In genomic region chr17:29696940-29697339, GRCm38 (mm10) we compare ENCODE assay signal across 28 mouse cellular contexts. TPM values are rescaled to one million over a fixed set of nuclear protein-coding genes. Genes with fewer than 3 reads are reported as not detected.
A peak's percentile ranks its signal among the peaks of the same experiment; 100 is the strongest.
DNase-seq lines count a peak whose midpoint lies in the region; ATAC-seq and TF ChIP-seq lines count a peak whose summit lies in the region.
"Had no signal": no experiment of that assay in that cellular context is flagged by ENCODE, and none has a peak within 500 bp of the region (broad histone marks: within the 10 kb centered on the region; RNA-seq: fewer than 3 reads in every experiment).

No protein-coding gene starts in this region.

- no peak overlapping the region for H3K4me3 ChIP-seq in intestine, postnatal 0 days (ENCODE audit: low read depth, low read length)
- H3K4me3 ChIP-seq: embryonic facial prominence, embryonic 13.5 days; embryonic facial prominence, embryonic 15.5 days; erythroblast, embryonic 14.5 days; forebrain, embryonic 13.5 days; forebrain, embryonic 15.5 days had no signal

- H3K9ac ChIP-seq in intestine, postnatal 0 days (ENCODE audit: low read depth, low read length), result no peak overlapping the region
- H3K9ac ChIP-seq: embryonic facial prominence, embryonic 13.5 days; embryonic facial prominence, embryonic 15.5 days; forebrain, embryonic 13.5 days; forebrain, embryonic 15.5 days had no signal

- no peaks in the 10 kb centered on the region for H3K9me3 ChIP-seq in intestine, postnatal 0 days (ENCODE audit: control insufficient read depth)
- H3K9me3 ChIP-seq: embryonic facial prominence, embryonic 13.5 days; embryonic facial prominence, embryonic 15.5 days; forebrain, embryonic 13.5 days; forebrain, embryonic 15.5 days; G1E had no signal

- peak; percentile 65 for DNase-seq in gastrocnemius, adult 18-20 months (ENCODE audit: low spot score)
- DNase-seq in gastrocnemius, postnatal 10 days, result no peak
- DNase-seq in fat pad, adult 2 months (ENCODE audit: extremely low read depth, low read depth, low spot score), result peak; percentile 45
- peak; percentile 59 for DNase-seq in gastrocnemius, postnatal 14 days
- DNase-seq in gastrocnemius, postnatal 36 days, result peak; percentile 37 to 39
- DNase-seq in retina, embryonic 14.5 days (ENCODE audit: low spot score), result no peak
- no peak for DNase-seq in kidney, adult 9 months
- DNase-seq: adrenal gland, adult 8-10 months; adrenal gland, postnatal 14 days; adrenal gland, postnatal 36 days; B cell, adult 2 months; cerebellum, adult 11-12 months; cerebellum, adult 2 months; cerebellum, adult 9-11 months; cerebellum, postnatal 14 days; cerebellum, postnatal 36 days; embryo, embryonic 11 days had no signal

- WGBS in intestine, postnatal 0 days, result 98% methylated on average over 8 of the region's 8 CpGs

- TF ChIP-seq CTCF in intestine, postnatal 0 days (IDR thresholded peaks at IDR 0.05; ENCODE audit: low read depth), result no peak

- intact Hi-C loops in gastrocnemius, postnatal 14 days (cut with DNase I; ENCODE audit: low total_unique reads), result no loop called here
- intact Hi-C loops in gastrocnemius, postnatal 36 days (cut with DNase I), result no loop called here

- peaks cover 83% of the 10 kb centered on the region for H3K36me3 ChIP-seq in intestine, postnatal 0 days (ENCODE audit: control insufficient read depth, insufficient read depth)

- no peak overlapping the region for H3K4me2 ChIP-seq in intestine, postnatal 0 days (replicated peaks; ENCODE audit: low read depth)
- H3K4me2 ChIP-seq: embryonic facial prominence, embryonic 13.5 days; embryonic facial prominence, embryonic 15.5 days; forebrain, embryonic 13.5 days; forebrain, embryonic 15.5 days had no signal

- H3K27ac ChIP-seq in intestine, postnatal 0 days (ENCODE audit: low read depth, low read length), result no peak overlapping the region
- H3K27ac ChIP-seq: embryonic facial prominence, embryonic 13.5 days; embryonic facial prominence, embryonic 15.5 days; forebrain, embryonic 13.5 days; forebrain, embryonic 15.5 days had no signal

- ATAC-seq in intestine, postnatal 0 days, result no peak
- ATAC-seq: activated CD4-positive, CD25-positive, alpha-beta regulatory T cell, adult 4 months; CD4-positive, CD25-positive, alpha-beta regulatory T cell, adult 4 months; forebrain, embryonic 13.5 days; forebrain, embryonic 15.5 days; Patski had no signal

- H3K27me3 ChIP-seq in intestine, postnatal 0 days (replicated peaks; ENCODE audit: control insufficient read depth, insufficient read depth, low read length), result no peaks in the 10 kb centered on the region
- H3K27me3 ChIP-seq: CH12.LX; embryonic facial prominence, embryonic 13.5 days; embryonic facial prominence, embryonic 15.5 days; forebrain, embryonic 13.5 days; forebrain, embryonic 15.5 days; Patski had no signal

- H3K4me1 ChIP-seq in intestine, postnatal 0 days (replicated peaks; ENCODE audit: control insufficient read depth, insufficient read depth, low read length), result no peaks in the 10 kb centered on the region
- H3K4me1 ChIP-seq: embryonic facial prominence, embryonic 13.5 days; embryonic facial prominence, embryonic 15.5 days; forebrain, embryonic 15.5 days had no signal

RNA-seq across cellular contexts. Expression of gene Ccdc167, which starts 19.9 kb away (rescaled TPM):
- 1 to 10 TPM; 5.9 to 6.3 TPM for total RNA-seq in gastrocnemius, adult 18-20 months (2021)
- total RNA-seq in gastrocnemius, postnatal 10 days (2021), result 1 to 10 TPM; 6.2 to 9.3 TPM
- total RNA-seq in gastrocnemius, postnatal 14 days (2021), result 1 to 10 TPM; 5.5 to 6.2 TPM
- 1 to 10 TPM; 7.0 TPM for total RNA-seq in gastrocnemius, postnatal 36 days (2021)
- polyA plus RNA-seq in intestine, postnatal 0 days (2015; fragmentation: Nextera tagmentation; extraction: Ambion mirVana), result 5.9 and 6.6 TPM in 2 replicates

RNA-seq across cellular contexts. Expression of gene Cmtr1, which starts 36.5 kb away (rescaled TPM):
- 10 to 100 TPM; 39.4 to 43.5 TPM for total RNA-seq in gastrocnemius, adult 18-20 months (2021)
- 10 to 100 TPM; 46.1 to 51.9 TPM for total RNA-seq in gastrocnemius, postnatal 10 days (2021)
- 10 to 100 TPM; 36.7 to 38.8 TPM for total RNA-seq in gastrocnemius, postnatal 14 days (2021)
- 10 to 100 TPM; 35.5 to 41.4 TPM for total RNA-seq in gastrocnemius, postnatal 36 days (2021)
- 68.9 and 70.4 TPM in 2 replicates for polyA plus RNA-seq in intestine, postnatal 0 days (2015; fragmentation: Nextera tagmentation; extraction: Ambion mirVana)

Comparison
In these comparisons a context has a peak if more than half of its experiments do, and no peak if none do; other contexts are left out.
1. DNase-seq: peak in gastrocnemius, adult 18-20 months (single experiment), fat pad, adult 2 months (single experiment), gastrocnemius, postnatal 14 days (single experiment) and gastrocnemius, postnatal 36 days (2 of 2); none in gastrocnemius, postnatal 10 days (single experiment), retina, embryonic 14.5 days (single experiment) and kidney, adult 9 months (single experiment).